Mouse (Mus musculus): Measurements from ENCODE around the gene Zfp719.

- TF ChIP-seq EP300 (IDR thresholded peaks at IDR 0.05; ENCODE audit: low read depth) (no peak; the same call in 1 of the 2 replicates), CTCF (IDR thresholded peaks at IDR 0.05; ENCODE audit: low read depth) (no peak)
Measured at GRCm38 (mm10) chr7:43544225-43544977, 35.0 kb upstream of the Zfp719 start, which contains the start of gene Cd33.

Measured in liver, postnatal 0 days (tissue).